Mouse (Mus musculus): ENCODE measurements around the gene Ndel1.
"Not testable (repeated sequence)": the region's sequence is repeated elsewhere in the genome, so short reads cannot be mapped to it uniquely, and the experiment has no call there.

The Ndel1 gene

DNA sequence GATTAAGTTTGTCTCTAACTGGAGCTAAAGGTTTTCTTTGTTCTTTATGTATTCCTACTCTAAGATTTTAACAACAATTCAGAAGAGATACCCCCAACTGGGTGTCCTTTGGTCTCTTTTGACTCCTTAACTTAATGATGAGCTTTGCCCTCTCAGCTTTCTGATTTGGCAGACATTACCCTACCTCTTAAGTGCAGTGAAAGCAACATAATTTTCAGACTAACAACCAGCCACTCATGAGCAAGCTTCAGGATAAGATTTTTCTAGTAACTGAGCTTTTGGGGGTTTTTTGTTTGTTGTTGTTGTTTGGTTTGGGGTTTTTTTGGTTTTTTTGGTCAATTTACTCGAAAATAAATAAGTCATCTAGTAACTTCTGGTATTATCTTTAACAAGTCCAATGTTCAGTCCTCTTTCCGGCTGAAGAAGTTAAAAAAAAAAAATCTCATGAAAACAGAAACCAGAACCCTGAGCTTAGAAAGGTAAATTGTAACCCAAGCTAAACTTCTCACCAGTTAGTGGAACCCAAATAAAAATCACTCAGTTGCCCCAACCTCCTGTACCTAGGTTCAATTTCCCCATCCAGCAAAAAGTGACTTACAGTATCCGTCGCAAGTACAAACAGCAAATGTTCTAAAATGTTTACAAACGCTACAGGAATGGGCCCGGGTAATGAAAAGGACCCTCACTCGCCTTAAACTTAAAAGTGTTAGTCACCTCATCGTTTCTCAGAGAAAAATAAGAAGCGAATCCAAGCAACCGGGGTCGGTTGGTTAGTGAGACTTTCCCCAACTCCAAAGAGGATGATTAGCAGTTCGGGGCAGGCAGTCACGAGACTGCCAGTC is 19.8 kb downstream of the Ndel1 start:
- DNase-seq (ENCODE audit: extremely low spot score) = no peak

DNA sequence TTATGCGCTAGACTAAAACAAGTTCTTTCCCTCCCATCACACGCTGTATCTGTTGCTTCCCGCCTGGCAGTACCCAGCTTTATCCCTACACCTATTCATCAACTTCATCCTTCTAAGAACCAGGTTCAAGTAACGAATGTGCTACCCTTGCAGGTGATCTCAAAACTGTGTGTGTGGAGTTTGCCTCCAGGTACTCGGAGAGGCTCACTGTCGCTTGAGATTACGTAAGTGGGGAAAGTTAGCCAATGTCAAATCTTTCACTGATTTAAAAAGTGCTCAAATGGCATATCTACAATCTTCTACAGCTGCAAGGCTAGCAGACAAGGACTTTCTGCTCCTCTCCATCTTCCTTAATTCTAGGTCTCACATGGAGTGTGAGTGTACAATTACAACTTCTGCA is 20.8 kb downstream of the Ndel1 start:
- DNase-seq (ENCODE audit: extremely low spot score) = no peak

DNA sequence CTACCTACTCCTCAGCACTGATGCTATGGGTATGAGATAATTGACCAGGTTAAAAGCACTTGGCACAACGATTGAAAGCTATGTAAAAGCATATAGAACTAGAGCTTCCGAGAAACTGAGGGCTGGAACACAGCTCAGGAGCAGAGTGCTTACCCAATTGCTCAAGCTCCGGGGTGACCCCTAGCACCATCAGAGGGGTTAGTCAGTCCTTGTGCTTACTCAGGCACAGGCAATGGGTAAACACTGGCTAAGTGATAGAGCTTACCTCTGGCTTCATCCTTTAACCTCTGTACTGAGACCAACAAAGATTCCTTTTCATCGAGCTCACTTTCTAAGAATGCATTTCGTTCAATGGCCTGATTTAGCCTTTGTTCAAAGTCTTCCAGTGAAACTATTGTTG is 32.1 kb downstream of the Ndel1 start:
- DNase-seq (ENCODE audit: extremely low spot score) = no peak

DNA sequence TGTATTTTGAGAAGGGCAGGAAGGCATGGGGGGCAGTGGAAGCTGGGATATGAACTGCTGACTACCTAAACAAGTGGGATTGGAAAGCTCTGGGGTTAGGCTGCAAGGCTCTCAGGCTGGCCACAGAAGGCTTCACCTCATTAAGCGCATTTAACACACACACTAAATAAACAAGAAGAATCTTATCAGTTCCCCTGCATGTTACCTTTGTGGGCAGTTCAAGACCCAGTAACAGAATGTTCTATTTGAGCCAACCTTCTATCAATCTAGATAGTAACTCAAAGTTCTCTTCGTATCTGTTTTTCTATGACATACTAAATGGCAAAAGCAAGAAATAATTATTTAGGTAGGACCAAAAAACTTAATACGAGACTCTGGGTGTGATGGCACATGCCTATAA is 36.6 kb downstream of the Ndel1 start:
- no peak for DNase-seq (ENCODE audit: extremely low spot score)

DNA sequence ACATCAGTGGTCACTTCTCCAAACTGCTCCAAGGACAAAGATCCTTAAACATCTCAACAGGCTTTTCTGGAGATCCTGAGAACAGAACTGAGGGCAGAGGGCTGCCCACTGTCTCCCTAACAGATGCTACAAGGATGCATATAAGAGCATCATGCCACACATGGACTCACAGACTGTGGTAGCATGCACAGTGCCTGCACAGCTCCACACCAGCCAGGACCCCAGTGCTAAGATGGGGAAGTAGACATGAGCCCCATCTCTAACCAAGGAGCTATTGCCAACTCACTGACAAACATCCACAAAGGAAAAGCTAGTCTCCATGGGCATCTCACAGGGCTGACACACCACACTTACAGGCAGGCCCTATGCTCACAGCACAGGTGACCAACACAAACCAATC is 38.1 kb downstream of the Ndel1 start:
- DNase-seq (ENCODE audit: extremely low spot score) = no peak

DNA sequence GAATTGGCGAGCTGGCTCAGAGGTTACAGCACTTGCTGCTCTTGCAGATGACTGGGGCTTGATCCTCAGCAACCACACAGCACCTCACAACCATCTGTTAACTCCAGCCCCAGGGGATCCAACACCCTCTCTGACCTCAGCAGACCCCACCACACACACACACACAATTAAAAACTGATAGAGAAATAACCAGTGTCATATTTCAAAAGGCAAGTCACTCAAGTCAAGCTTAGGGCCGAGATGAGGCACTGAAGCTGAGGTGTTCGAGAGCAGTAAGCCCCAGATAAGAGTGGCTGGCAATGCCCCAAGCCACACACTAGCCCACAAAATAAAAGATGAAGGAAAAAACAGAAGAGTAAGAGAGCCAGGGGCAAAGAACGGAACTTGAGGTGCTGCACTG is 38.9 kb downstream of the Ndel1 start:
- DNase-seq (ENCODE audit: extremely low spot score) = no peak

DNA sequence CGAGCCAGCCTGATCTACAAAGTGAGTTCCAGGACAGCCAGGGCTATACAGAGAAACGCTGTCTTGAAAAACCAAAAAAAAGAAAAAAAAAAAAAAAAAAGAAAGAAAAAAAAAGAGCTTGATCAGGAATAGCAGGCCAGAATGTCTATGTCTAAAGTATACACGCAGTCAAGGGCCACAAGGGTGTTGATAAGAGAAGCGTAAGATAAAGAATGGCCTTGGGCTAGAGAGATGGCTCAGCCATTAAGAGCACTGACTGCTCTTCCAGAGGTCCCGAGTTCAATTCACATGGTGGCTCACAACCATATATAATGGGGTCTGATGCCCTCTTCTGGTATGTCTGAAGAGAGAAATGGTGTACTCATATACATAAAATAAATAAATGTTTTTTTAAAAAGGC is 40.1 kb downstream of the Ndel1 start:
- not testable (repeated sequence) for DNase-seq (ENCODE audit: extremely low spot score)

DNA sequence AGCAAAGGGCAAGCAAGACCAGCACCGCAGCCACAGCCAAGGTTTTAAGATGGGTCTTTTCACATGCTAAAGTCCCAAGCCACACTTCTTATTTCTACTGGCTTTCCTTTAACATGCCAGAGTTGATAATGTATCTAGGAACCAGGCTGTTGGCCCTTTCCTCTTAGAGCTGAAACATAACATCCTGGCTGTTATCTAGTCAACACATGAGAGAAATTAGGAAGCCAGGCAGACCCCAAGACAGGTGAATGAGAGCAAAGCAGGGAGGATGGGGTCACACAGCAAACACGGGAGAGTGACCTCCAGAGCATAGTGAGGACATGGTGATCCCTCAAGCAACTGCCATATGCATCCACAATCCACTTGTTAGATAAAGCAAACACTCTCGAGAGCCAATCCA is 44.9 kb downstream of the Ndel1 start:
- no peak for DNase-seq (ENCODE audit: extremely low spot score)

DNA sequence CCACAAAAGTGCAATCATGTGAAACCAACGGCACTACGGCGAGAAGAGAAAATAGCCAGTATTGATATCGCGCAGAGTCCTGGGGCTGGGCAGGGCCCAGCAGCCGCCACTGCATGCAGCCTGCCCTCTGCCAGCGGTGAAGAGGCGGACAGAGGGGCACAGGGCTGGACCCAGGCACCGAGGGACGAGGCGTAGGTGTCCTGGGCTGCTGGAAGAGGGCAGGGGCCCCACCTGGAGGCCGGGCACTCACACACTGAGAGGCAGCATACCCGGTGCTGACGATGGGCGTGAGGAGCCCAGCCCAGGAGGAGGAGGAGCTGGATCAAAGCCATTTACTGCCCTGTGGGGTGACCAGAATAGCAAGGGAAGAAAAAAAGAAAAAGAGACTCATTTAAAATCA is 49.3 kb downstream of the Ndel1 start:
- no peak for DNase-seq (ENCODE audit: extremely low spot score)

DNA sequence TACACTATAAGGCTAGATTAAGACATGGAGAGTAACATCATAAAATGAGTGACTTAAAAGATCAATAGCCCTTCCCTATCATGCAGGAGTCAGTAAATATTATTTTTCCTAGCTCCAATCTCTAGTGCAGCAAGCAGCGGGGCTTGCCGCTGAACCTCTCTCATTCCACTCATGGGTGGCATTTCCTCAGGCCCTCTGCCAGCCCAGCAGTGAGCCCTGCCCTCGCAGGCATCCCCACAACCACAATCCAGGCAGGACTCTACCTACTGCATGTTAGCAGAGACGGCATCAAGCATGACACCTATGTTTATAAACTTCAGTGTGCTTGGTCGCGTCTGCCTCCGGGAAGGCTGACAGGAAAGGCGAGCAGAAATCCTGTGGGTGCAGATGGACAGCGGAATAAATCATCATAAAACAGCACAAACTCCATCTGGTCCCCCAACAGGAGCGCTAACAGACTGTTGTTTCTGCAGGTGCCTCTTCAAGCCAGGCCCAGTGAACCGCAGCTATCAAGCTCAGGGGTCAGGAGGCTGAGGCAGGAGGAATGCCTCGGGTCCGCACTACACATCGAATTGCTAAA is 52.3 kb downstream of the Ndel1 start:
- no peak for DNase-seq (ENCODE audit: extremely low spot score)

DNA sequence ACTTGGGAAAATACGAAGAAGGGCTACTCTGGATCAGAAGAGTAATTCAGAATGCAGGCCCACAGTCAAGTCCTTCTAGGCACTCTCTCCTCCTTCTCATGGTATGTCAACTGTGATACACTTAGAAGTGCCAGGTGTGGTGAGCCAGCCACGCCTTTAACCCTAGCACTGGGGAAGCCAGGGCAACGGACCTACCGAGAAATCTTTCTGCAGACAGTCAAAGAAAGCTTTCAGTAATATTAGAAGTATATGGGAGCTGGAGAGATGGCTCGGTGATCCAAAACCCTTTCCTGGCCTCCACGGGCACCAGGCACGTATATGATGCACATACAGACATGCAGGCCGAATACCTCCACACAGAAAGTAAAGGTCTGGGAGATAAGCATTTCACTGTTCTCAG is 53.2 kb downstream of the Ndel1 start:
- DNase-seq (ENCODE audit: extremely low spot score) = no peak

DNA sequence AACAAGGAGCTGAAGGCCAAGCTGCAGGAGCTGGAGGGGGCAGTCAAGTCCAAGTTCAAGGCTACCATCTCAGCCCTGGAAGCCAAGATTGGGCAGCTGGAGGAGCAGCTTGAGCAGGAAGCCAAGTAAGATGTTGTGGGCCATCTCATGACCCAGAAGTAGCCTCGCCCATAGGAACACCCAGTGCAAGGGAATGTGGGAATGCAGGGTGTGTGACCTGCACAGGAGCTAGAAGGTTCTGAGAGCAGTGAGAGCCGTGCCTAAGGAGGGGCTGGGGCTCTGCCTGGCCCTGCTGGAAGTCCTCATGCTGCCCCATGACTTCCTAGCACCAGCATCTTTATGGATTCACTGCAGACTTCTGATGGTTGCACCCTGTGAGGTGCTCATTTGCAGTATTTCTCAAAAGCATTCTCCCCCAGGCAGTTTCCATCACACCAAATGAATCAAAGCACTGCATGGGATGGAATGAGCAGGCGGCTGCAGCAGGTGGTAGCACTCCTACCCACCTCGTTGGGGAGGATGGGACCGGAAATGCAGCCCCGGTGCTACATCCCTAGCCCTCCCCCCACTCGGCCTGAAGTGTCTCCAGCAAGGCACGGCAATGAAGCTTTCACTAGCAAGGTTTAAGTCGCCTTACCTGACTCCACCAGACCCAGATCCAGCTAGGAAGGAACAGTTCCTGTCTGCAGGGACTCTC is 59.6 kb downstream of the Ndel1 start:
- DNase-seq (ENCODE audit: extremely low spot score) = no peak

DNA sequence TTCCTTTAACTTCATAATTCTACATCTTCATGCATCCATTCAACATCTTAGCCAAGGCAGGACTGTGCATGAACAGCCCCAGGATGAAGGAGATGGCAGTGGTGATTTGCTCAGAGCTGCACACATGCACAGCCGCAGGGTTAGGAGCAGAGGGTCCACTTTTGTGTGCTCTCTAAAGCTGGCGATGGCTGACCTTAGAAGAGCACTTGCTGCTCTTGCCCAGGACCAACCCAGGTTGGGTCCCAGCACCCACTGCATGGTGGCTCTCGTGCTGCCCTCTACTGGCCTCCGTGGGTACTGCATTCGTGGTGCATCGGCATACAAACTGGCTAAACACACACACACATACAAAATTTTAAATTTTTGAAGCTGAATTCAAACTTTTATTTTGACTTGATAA is 63.9 kb downstream of the Ndel1 start:
- DNase-seq (ENCODE audit: extremely low spot score) = peak; percentile 71

DNA sequence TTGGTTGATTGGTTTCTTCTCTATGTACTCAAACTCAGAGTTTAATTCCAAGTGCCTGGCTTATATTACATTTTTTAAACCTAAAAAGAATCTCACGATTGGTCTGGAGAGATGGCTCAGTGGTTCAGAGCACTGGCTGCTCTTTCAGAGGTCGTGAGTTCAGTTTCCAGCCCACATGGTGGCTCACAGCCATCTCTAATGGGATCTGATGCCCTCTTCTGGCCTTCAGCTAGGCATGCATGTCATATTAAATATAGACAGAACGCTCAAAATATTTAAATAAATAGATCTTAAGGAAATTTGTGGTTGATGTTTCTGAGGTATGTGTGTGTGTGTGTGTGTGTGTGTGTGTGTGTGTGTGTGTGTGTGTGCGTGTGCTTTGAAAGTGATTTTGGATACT is 66.5 kb downstream of the Ndel1 start:
- DNase-seq (ENCODE audit: extremely low spot score) = no peak

DNA sequence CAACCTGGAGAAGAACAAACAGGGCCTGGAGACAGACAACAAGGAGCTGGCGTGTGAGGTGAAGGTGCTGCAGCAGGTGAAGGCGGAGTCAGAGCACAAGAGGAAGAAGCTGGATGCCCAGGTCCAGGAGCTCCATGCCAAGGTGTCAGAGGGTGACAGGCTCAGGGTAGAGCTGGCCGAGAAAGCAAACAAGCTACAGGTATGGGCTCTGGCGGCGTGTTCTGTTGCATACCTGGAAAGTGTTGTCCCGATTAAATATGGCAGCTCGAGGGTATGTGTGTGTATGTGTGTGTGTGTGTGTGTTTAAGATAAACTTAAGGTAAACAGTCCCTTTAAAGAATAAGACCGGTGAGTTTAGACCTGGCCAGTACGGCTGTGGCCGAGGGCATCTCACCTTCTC is 73.4 kb downstream of the Ndel1 start:
- DNase-seq (ENCODE audit: extremely low spot score) = no peak

DNA sequence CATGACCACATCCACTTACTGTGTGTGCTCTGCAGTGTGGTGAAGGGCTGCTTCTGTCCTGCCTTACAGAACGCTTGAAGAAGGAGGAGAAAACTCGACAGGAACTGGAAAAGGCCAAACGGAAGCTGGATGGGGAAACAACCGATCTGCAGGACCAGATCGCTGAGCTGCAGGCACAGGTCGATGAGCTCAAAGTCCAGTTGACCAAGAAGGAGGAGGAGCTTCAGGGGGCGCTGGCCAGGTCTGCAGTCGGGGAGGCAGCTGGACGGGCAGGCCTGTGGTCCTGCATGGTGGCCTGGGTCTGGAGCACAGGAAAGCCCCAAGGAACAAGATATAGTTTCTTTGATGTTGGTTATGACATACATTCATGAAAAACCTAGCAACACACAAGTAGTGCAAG is 79.9 kb downstream of the Ndel1 start:
- no peak for DNase-seq (ENCODE audit: extremely low spot score)

DNA sequence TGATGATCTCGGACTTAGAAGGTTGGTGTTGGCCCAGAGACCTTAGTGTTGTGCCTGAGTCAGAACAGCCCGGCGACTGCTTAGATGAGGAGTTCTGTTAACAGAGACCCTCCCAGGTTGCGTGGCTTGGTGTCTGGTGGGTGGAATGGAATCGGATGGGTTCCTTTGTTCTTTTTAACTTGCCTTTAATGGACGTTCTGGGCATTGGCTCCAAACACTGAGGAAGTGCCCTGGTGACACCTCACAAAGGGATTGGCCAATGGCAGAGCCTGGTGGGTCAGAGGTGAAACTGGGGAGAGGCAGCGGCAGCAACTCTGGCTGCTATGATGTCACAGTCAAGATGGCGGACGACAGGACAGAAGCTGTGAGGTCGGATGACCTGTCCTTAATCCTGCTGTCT is 80.9 kb downstream of the Ndel1 start:
- no peak for DNase-seq (ENCODE audit: extremely low spot score)

DNA sequence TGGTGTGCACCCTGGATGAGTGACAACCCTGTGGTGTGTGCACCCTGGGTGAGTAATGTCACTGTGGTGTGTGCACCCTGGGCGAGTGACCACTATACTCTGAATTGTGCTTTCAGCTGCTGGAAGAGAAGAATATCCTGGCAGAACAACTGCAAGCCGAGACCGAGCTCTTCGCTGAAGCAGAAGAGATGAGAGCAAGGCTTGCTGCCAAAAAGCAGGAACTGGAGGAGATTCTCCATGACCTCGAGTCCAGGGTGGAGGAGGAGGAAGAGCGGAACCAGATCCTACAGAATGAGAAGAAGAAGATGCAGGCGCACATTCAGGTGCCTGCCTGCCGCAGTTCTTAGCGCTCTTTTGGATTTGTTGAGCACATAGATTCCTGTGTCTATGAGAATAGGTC is 84.4 kb downstream of the Ndel1 start:
- no peak for DNase-seq (ENCODE audit: extremely low spot score)

DNA sequence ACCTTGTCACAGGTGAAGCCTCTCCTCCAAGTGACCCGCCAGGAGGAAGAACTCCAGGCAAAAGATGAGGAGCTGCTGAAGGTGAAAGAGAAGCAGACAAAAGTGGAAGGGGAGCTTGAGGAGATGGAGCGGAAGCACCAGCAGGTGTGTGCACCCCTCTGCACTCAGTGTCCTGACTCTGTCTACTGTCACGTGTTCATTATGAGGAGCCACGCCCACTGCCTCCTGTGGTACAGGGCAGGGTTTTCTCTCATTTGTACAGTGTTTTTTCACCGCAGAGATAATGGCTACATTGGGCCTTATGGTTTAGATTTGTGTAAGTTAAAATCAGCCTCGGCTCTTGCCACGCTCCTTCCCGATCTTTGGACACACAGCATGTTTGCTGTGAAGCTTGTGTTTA is 85.8 kb downstream of the Ndel1 start:
- DNase-seq (ENCODE audit: extremely low spot score) = no peak

DNA sequence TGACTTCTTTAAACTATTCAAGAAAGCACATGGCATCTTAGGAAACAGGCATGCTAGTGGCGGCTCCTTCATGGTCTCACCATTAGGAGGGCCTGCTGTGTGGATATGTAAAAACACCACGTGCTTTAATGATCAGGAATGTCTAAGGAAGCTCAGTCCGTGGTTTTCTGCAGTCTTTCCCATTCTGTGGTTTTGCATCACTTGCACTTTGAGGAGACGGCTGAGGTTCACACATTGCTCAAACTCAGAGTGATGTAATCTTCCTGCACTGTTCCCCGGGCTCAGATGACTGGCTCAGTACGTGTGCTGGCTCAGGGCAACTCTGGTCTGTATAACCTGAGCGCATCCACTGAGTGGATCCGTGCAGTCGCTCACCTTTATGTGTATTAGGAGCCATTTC is 89.3 kb downstream of the Ndel1 start:
- DNase-seq (ENCODE audit: extremely low spot score) = no peak

DNA sequence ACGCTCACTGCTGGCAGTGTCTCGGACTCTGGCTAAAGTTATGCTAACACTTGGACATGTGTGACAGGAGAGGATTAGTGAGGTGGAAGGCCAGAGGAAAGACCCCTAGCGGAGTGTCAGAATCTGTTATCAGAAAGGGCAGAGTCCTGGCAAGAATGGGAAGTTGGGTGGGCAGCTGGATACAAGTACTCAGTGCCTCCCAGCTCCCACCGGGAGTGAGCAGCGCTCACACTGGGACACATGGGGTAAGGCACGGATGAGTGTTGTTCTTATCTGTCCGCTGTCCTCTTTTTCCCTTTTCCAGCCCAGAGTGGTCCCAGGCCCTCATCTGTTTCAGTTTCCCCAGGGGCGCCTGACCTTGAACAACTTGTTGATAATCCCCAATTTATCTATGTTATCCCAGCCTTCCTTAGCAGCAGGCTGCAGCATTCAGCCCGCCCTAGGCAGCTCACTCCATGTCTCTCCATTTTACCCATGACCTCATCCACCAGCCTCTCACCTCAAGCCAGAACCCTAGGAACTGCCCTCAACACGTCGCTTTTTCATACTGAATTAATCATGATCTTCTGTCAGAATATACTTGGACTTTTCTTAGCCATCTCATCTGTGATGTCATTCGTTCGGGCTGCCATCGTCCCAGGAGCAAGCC is 91.1 kb downstream of the Ndel1 start:
- no peak for DNase-seq (ENCODE audit: extremely low spot score)

DNA sequence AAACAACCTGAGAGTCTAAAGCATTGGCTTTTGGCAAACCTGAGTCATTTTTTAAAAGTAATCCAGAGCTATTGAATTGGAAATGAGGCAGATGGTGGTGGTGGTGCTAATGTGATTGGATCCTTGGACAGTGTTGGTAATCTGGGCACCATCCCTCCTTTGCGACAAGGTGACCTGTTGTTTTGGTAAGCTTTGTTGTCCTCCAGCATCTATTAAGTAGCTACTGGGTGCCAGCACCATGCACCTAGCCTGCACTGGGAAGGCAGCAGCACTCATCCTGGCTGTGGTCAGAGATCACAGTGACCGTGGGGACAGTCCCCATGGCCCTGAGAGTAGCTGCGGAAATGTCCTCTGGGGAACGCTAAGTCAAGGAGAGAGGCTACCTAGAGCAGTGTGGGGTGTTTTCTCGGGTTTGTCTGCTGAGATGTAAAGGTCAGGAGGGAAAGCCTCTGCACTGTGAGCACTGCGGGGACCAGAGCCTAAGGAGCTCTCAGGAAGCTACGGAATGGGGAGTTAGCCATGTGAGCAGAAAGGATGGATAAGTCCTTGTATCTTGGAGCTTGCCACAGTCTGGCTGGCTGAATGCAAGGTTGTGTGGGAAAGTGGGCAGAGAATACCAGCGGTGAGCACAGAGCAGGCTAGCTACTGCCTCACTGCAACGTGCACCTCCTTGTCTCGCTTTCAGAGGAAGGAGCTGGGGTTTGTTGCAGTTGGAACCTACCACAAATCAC is 91.8 kb downstream of the Ndel1 start:
- no peak for DNase-seq (ENCODE audit: extremely low spot score)
